Mouse (Mus musculus) urinary bladder, postnatal 14 days (tissue): ENCODE results near the gene Gm17469.
"Not testable (repeated sequence)": the region's sequence is repeated elsewhere in the genome, so short reads cannot be mapped to it uniquely, and the experiment has no call there.

ENCODE experiments used
- DNase-seq: peaks from one replicate; pipeline ENCODE4 v3.0.0; 2021; ENCODE audit warnings: low spot score

Gene Gm17469

DNA sequence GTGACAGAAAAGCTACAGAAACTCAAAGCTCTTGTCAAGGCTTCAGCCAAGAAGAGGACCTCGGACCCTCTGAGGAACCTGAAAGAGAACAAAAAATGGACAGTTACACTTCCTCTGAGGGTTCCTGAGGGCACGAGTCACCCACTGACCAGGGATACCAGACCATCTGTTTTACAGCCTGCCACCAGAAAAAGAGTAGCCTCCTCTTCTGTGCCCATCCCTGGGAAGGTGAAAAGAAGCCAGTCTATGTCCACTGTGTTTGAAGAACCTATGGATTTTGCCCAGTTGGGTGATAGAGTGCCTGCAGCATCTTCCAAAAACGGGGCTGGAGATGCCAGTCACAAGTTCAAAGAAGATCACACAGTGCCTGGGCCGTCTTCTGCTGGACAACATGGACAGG is at the start of gene Gm17469:
Gene Gm17469, plus strand, starts transcription at position 301 of the 400 bp plus-strand sequence.
- DNase-seq = not testable (repeated sequence)
